In the genomic region with DNA sequence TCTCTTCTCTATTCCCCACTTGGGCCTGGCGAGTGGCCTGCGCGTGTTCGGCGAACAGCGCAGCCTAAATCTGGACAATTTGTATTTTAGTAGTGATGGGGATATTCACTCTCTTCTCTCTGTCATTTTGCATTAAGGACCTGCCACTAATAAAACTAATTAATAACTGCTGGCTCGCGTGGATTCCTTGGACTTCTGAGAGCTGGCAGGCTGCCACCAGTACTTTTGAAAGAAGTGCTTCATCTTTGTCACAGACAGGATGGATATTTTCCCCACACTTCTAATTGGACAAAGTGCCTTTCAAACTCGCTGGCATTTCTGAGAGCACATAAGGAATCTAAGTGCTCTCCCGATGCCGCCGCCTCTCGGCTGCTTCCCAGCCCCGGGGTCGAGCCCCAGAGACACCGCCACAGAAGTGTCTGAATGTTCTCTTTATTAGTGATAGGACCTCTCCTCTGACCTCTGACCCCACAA, we compare ENCODE assay signal across 10 mouse cellular contexts. TPM values are rescaled to one million over a fixed set of nuclear protein-coding genes. Genes with fewer than 3 reads are reported as not detected.
DNase-seq lines count a peak whose midpoint lies in the region; ATAC-seq and TF ChIP-seq lines count a peak whose summit lies in the region.
"Had no signal": no experiment of that assay in that cellular context is flagged by ENCODE, and none has a peak within 500 bp of the region (broad histone marks: within the 10 kb centered on the region; RNA-seq: fewer than 3 reads in every experiment).

No protein-coding gene starts in this region.

- no peaks in the 10 kb centered on the region for H3K36me3 ChIP-seq in midbrain, postnatal 0 days (ENCODE audit: insufficient read depth, low read length)
- no peaks in the 10 kb centered on the region for H3K36me3 ChIP-seq in midbrain, embryonic 10.5 days
- no peaks in the 10 kb centered on the region for H3K36me3 ChIP-seq in kidney, embryonic 14.5 days (ENCODE audit: control insufficient read depth, insufficient read depth, low read length)
- H3K36me3 ChIP-seq in neural tube, embryonic 11.5 days (ENCODE audit: control insufficient read depth, insufficient read depth, low read length) = no peaks in the 10 kb centered on the region
- H3K36me3 ChIP-seq: liver, embryonic 13.5 days had no signal

- no peaks in the 10 kb centered on the region for H3K27me3 ChIP-seq in midbrain, postnatal 0 days (ENCODE audit: insufficient read depth, low read length)
- H3K27me3 ChIP-seq in midbrain, embryonic 10.5 days (ENCODE audit: low read depth, poor library complexity, severe bottlenecking) = no peaks in the 10 kb centered on the region
- no peaks in the 10 kb centered on the region for H3K27me3 ChIP-seq in kidney, embryonic 14.5 days (ENCODE audit: control insufficient read depth, insufficient read depth, low read length)
- H3K27me3 ChIP-seq in neural tube, embryonic 11.5 days (ENCODE audit: control insufficient read depth, insufficient read depth, low read length) = no peaks in the 10 kb centered on the region
- H3K27me3 ChIP-seq: liver, embryonic 13.5 days had no signal

- H3K4me2 ChIP-seq in midbrain, postnatal 0 days (ENCODE audit: low read depth, low read length, poor library complexity, severe bottlenecking) = no peak overlapping the region
- H3K4me2 ChIP-seq in kidney, embryonic 14.5 days (replicated peaks; ENCODE audit: low read depth, low read length) = no peak overlapping the region
- H3K4me2 ChIP-seq in neural tube, embryonic 11.5 days (ENCODE audit: low read depth) = no peak overlapping the region
- H3K4me2 ChIP-seq: liver, embryonic 13.5 days had no signal

- H3K4me1 ChIP-seq in midbrain, postnatal 0 days (ENCODE audit: insufficient read depth, low read length) = no peaks in the 10 kb centered on the region
- peaks cover 25% of the 10 kb centered on the region for H3K4me1 ChIP-seq in midbrain, embryonic 10.5 days
- peaks cover 11% of the 10 kb centered on the region; the same call in 1 of the 2 replicates for H3K4me1 ChIP-seq in kidney, embryonic 14.5 days (ENCODE audit: control insufficient read depth, insufficient read depth, low read length)
- peaks cover 10% of the 10 kb centered on the region for H3K4me1 ChIP-seq in neural tube, embryonic 11.5 days (ENCODE audit: control insufficient read depth, insufficient read depth, low read length)
- H3K4me1 ChIP-seq: liver, embryonic 13.5 days had no signal

- WGBS in midbrain, postnatal 0 days = 44% methylated on average over 16 of the region's 16 CpGs
- 65% methylated on average over 16 of the region's 16 CpGs for WGBS in midbrain, embryonic 10.5 days
- 53% methylated on average over 16 of the region's 16 CpGs for WGBS in kidney, embryonic 14.5 days
- WGBS in neural tube, embryonic 11.5 days = 65% methylated on average over 16 of the region's 16 CpGs

- no peak for TF ChIP-seq CTCF in midbrain, postnatal 0 days (IDR thresholded peaks at IDR 0.05)

- no peak overlapping the region for H3K27ac ChIP-seq in midbrain, postnatal 0 days (ENCODE audit: low read depth, low read length)
- H3K27ac ChIP-seq in midbrain, embryonic 10.5 days (replicated peaks) = no peak overlapping the region
- H3K27ac ChIP-seq in kidney, embryonic 14.5 days (ENCODE audit: low read depth, low read length) = peak overlapping the region; percentile 55; the same call in 1 of the 2 replicates
- no peak overlapping the region for H3K27ac ChIP-seq in neural tube, embryonic 11.5 days (ENCODE audit: low read depth, low read length)
- H3K27ac ChIP-seq: liver, embryonic 13.5 days had no signal

- H3K4me3 ChIP-seq in midbrain, postnatal 0 days (ENCODE audit: low read depth, low read length) = no peak overlapping the region
- no peak overlapping the region for H3K4me3 ChIP-seq in midbrain, embryonic 10.5 days
- no peak overlapping the region for H3K4me3 ChIP-seq in kidney, embryonic 14.5 days (ENCODE audit: low read length)
- H3K4me3 ChIP-seq in neural tube, embryonic 11.5 days (ENCODE audit: low read depth, low read length) = no peak overlapping the region
- H3K4me3 ChIP-seq: liver, embryonic 13.5 days had no signal

- peak; percentile 41 to 85 for DNase-seq in adrenal gland, adult (ENCODE audit: inconsistent age in 2 of 2, low spot score in 1 of 2)
- DNase-seq in adrenal gland, postnatal 4 days (ENCODE audit: low spot score in 2 of 2) = no peak
- peak; percentile 63 for DNase-seq in midbrain, postnatal 0 days (ENCODE audit: low spot score)
- DNase-seq in midbrain, embryonic 10.5 days (ENCODE audit: low spot score) = no peak
- peak; percentile 35 for DNase-seq in neural tube, embryonic 11.5 days (ENCODE audit: low spot score)
- DNase-seq in gastrocnemius, postnatal 25 days = no peak
- no peak for DNase-seq in frontal cortex, postnatal 14 days (ENCODE audit: low spot score in 2 of 2)
- DNase-seq: liver, embryonic 13.5 days; right cerebral cortex, postnatal 14 days had no signal

- no peak for ATAC-seq in midbrain, postnatal 0 days (ENCODE audit: low FRiP score)
- no peak for ATAC-seq in kidney, embryonic 14.5 days (ENCODE audit: low FRiP score, low TSS enrichment)
- ATAC-seq in neural tube, embryonic 11.5 days (ENCODE audit: insufficient read depth, low FRiP score, low TSS enrichment) = no peak

- no peaks in the 10 kb centered on the region for H3K9me3 ChIP-seq in midbrain, postnatal 0 days (ENCODE audit: low read length)
- H3K9me3 ChIP-seq in midbrain, embryonic 10.5 days (replicated peaks) = no peaks in the 10 kb centered on the region
- no peaks in the 10 kb centered on the region for H3K9me3 ChIP-seq in kidney, embryonic 14.5 days (ENCODE audit: control insufficient read depth, low read length)
- H3K9me3 ChIP-seq in neural tube, embryonic 11.5 days (ENCODE audit: control insufficient read depth, low read length) = no peaks in the 10 kb centered on the region
- H3K9me3 ChIP-seq: liver, embryonic 13.5 days had no signal

- H3K9ac ChIP-seq in midbrain, postnatal 0 days (replicated peaks; ENCODE audit: low read length, poor library complexity, severe bottlenecking) = no peak overlapping the region
- no peak overlapping the region for H3K9ac ChIP-seq in kidney, embryonic 14.5 days (ENCODE audit: low read depth, low read length)
- H3K9ac ChIP-seq in neural tube, embryonic 11.5 days (ENCODE audit: low read length) = no peak overlapping the region
- H3K9ac ChIP-seq: liver, embryonic 13.5 days had no signal

RNA-seq across cellular contexts. Expression of a gene that starts 41.9 kb away (rescaled TPM):
- 10 to 100 TPM; 94.6 to 95.7 TPM for total RNA-seq in adrenal gland, postnatal 4 days (2021)
- total RNA-seq in midbrain, postnatal 0 days (2014; rRNA removed) = 28.2 and 30.1 TPM in 2 replicates
- 45.9 and 49.6 TPM in 2 replicates for polyA plus RNA-seq in midbrain, postnatal 0 days (2015; fragmentation: Nextera tagmentation; extraction: Ambion mirVana)
- 4.1 and 4.9 TPM in 2 replicates for polyA plus RNA-seq in midbrain, embryonic 10.5 days (2016; fragmentation: Nextera tagmentation; extraction: Ambion mirVana)
- 6.4 and 7.1 TPM in 2 replicates for polyA plus RNA-seq in kidney, embryonic 14.5 days (2014; fragmentation: Nextera tagmentation; extraction: Ambion mirVana)
- polyA plus RNA-seq in neural tube, embryonic 11.5 days (2014; fragmentation: Nextera tagmentation; extraction: Ambion mirVana) = 2.6 and 3.2 TPM in 2 replicates
- 10 to 100 TPM; 54.8 to 56.1 TPM for total RNA-seq in gastrocnemius, postnatal 25 days (2021)

Comparison
In these comparisons a context has a peak if more than half of its experiments do, and no peak if none do; other contexts are left out.
1. DNase-seq: peak in adrenal gland, adult (2 of 2), midbrain, postnatal 0 days (single experiment) and neural tube, embryonic 11.5 days (single experiment); none in adrenal gland, postnatal 4 days (0 of 2), midbrain, embryonic 10.5 days (single experiment), gastrocnemius, postnatal 25 days (single experiment) and frontal cortex, postnatal 14 days (0 of 2).